Mouse (Mus musculus) CH12.LX (cell line): ENCODE measurements around the gene Atg5.
"Not testable (repeated sequence)": the region's sequence is repeated elsewhere in the genome, so short reads cannot be mapped to it uniquely, and the experiment has no call there.

Source experiments
- BHLHE40 ChIP-seq: IDR thresholded peaks from 2 replicates; pipeline ENCODE4 v1.6.1; 2011; ENCODE audit warnings: mild to moderate bottlenecking, low read depth, low read length, improper control_type of control experiment
- CTCF ChIP-seq, 2 experiments: IDR thresholded peaks in 1 of 2; conservative IDR thresholded peaks in 1 of 2; 2 replicates each; pipeline ENCODE4 v1.5.1; 2011 to 2012; ENCODE audit warnings: low read depth in 2 of 2, low read length in 2 of 2, improper control_type of control experiment in 1 of 2, inconsistent platforms in 1 of 2, mild to moderate bottlenecking in 1 of 2, moderate library complexity in 1 of 2
- ELF1 ChIP-seq: IDR thresholded peaks from 2 replicates; pipeline ENCODE4 v1.6.1; 2014; ENCODE audit warnings: low read depth, mild to moderate bottlenecking, inconsistent platforms, low read length, improper control_type of control experiment
- EP300 ChIP-seq: IDR thresholded peaks from 2 replicates; pipeline ENCODE4 v1.6.1; 2011; ENCODE audit warnings: low read length, improper control_type of control experiment
- MAZ ChIP-seq: IDR thresholded peaks from 2 replicates; pipeline ENCODE4 v1.6.1; 2012; ENCODE audit warnings: low read depth, mild to moderate bottlenecking, inconsistent platforms, low read length, improper control_type of control experiment, moderate library complexity
- MYC ChIP-seq: IDR thresholded peaks from 2 replicates; pipeline ENCODE4 v1.6.1; 2011; ENCODE audit warnings: low read depth, mild to moderate bottlenecking, improper control_type of control experiment, low read length
- POLR2A ChIP-seq: IDR thresholded peaks from 2 replicates; pipeline ENCODE4 v1.6.1; 2011; ENCODE audit warnings: low read depth, mild to moderate bottlenecking, improper control_type of control experiment, low read length
- POLR2AphosphoS2 ChIP-seq: IDR thresholded peaks from 2 replicates; pipeline ENCODE4 v1.6.1; 2011; ENCODE audit warnings: low read depth, low read length, improper control_type of control experiment
- RCOR1 ChIP-seq: conservative IDR thresholded peaks from 2 replicates; pipeline ENCODE4 v1.6.1; 2012; ENCODE audit warnings: low read depth, mild to moderate bottlenecking, inconsistent platforms, low read length, improper control_type of control experiment
- USF2 ChIP-seq: conservative IDR thresholded peaks from 2 replicates; pipeline ENCODE4 v1.6.1; 2011; ENCODE audit warnings: low read depth, low read length, improper control_type of control experiment
- ZKSCAN1 ChIP-seq: IDR thresholded peaks from 2 replicates; pipeline ENCODE4 v1.6.1; 2012; ENCODE audit warnings: low read depth, inconsistent platforms, low read length, improper control_type of control experiment, borderline replicate concordance
- ZMIZ1 ChIP-seq: IDR thresholded peaks from 2 replicates; pipeline ENCODE4 v1.6.1; 2012; ENCODE audit warnings: low read depth, mild to moderate bottlenecking, inconsistent platforms, low read length, improper control_type of control experiment

DNA sequence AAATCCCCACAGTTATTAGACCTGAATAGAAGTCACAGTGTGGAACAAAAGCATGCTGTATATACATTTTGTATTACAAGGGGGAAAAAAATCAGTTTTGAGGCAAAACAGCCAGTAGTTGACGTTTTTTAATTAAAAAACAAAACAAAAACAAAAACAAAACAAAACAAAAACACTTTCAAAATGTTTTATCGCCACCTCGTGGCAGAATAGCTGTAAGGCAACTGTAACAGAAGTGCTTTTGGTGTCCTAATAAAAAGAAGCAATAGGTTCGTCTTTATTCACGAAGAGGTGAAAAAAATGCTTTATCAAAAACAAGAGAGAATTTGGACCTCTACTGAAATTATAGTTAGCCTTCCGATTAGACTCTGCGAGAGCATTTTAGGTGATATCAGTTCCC lies 32.9 kb upstream of the Atg5 start:
- not testable (repeated sequence) for TF ChIP-seq ZKSCAN1, POLR2A, ELF1, ZMIZ1, USF2, MAZ, POLR2AphosphoS2, RCOR1, BHLHE40, EP300, MYC
- TF ChIP-seq CTCF (conservative IDR thresholded peaks at IDR 0.05 in 1 of 2, IDR thresholded peaks at IDR 0.05 in 1 of 2; ENCODE audit: low read depth in 2 of 2, low read length in 2 of 2), result peak in 1 of 2 experiments; percentile 47; a peak in 2 of 4 replicates
